Mouse (Mus musculus) midbrain, embryonic 11.5 days (tissue): ENCODE measurements around the gene Rangap1. TPM values are rescaled to one million over a fixed set of nuclear protein-coding genes. Genes with fewer than 3 reads are reported as not detected.
"Not testable (repeated sequence)": the region's sequence is repeated elsewhere in the genome, so short reads cannot be mapped to it uniquely, and the experiment has no call there.

Experiments used
- ATAC-seq: fragments of 200-750 bp; cut with Nextera tagmentation; 2 replicates; pipeline ENCODE4 v1.8.0; 2017; ENCODE audit warnings: moderate TSS enrichment, moderate library complexity; ENCODE audit not compliant: low FRiP score
- DNase-seq: peaks from one replicate; pipeline ENCODE4 v3.0.0; 2015; ENCODE audit warnings: low spot score; ENCODE audit errors: missing footprints
- H3K27ac ChIP-seq: fragments of 300-500 bp; sonication (generic); 2 replicates; pipeline ENCODE4 v1.5.1; 2014; ENCODE audit warnings: low read depth, low read length
- H3K27me3 ChIP-seq: fragments of 300-500 bp; sonication (generic); 2 replicates; pipeline ENCODE4 v1.6.1; 2014; ENCODE audit warnings: mild to moderate bottlenecking, low read length, moderate library complexity, mixed read lengths; ENCODE audit not compliant: control insufficient read depth, insufficient read depth
- H3K36me3 ChIP-seq: fragments of 300-500 bp; sonication (generic); 2 replicates; pipeline ENCODE4 v1.6.1; 2014; ENCODE audit warnings: mild to moderate bottlenecking, low read length, moderate library complexity, mixed read lengths; ENCODE audit not compliant: control insufficient read depth, insufficient read depth
- H3K4me1 ChIP-seq: fragments of 300-500 bp; sonication (generic); 2 replicates; pipeline ENCODE4 v1.6.1; 2014; ENCODE audit warnings: low read length; ENCODE audit not compliant: control insufficient read depth, insufficient read depth
- H3K4me2 ChIP-seq: fragments of 300-500 bp; sonication (generic); 2 replicates; pipeline ENCODE4 v1.6.1; 2014; ENCODE audit warnings: mild to moderate bottlenecking, moderate library complexity
- H3K4me3 ChIP-seq: fragments of 300-500 bp; sonication (generic); 2 replicates; pipeline ENCODE4 v1.5.1; 2014; ENCODE audit warnings: low read depth, low read length
- H3K9ac ChIP-seq: fragments of 300-500 bp; sonication (generic); 2 replicates; pipeline ENCODE4 v1.6.1; 2014; ENCODE audit warnings: low read length
- H3K9me3 ChIP-seq: fragments of 300-500 bp; sonication (generic); 2 replicates; pipeline ENCODE4 v1.6.1; 2016; ENCODE audit warnings: low read length; ENCODE audit not compliant: control insufficient read depth
- WGBS: fragments of 180-500 bp; shearing (Covaris S2); extraction: QIAGEN DNeasy Blood & Tissue Kit; methylation state at CpG from one replicate; pipeline ENCODE4 v1.1.7; 2014; 5-methylcytosine and 5-hydroxymethylcytosine counted together
- polyA plus RNA-seq: library from polyadenylated mRNA; unstranded; fragments of >200 nt; fragmentation: Nextera tagmentation; extraction: Ambion mirVana; gene quantifications from 2 replicates; pipeline ENCODE4 v1.2.1, GENCODE M21; 2014

Gene Rangap1
- polyA plus RNA-seq, 1 experiment from 2014 or later: 152 TPM

GRCm38 (mm10) chr15:81708991-81709390, 36.3 kb downstream of the Rangap1 start:
- H3K27ac ChIP-seq: no peak overlapping the region
- DNase-seq (no peak), ATAC-seq (no peak)
- H3K27me3 ChIP-seq: no peaks in the 10 kb centered on the region
- no peaks in the 10 kb centered on the region for H3K4me1 ChIP-seq
- no peak overlapping the region for H3K9ac ChIP-seq
- H3K36me3 ChIP-seq: peaks cover 63% of the 10 kb centered on the region
- H3K4me2 ChIP-seq: no peak overlapping the region
- 87% methylated on average over 11 of the region's 11 CpGs for WGBS
- no peaks in the 10 kb centered on the region for H3K9me3 ChIP-seq
- H3K4me3 ChIP-seq: no peak overlapping the region

DNA sequence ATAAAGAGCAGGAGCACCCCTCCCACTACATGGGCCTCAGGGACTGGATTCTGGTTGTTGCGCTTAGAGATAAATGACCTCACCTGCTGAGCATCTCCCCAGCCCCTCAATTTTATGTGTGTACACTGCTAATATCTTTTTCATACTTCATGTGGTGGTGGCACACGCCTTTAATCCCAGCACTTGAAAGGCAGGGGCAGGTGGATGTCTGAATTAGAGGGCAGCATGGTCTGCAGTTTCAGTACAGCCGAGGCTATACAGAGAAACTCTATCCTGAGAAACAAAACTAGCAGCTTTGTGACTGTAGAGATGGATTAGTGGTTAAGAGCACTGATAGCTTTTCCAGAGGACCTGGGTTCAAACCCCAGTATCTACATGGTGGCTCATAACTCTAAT, 42.2 kb downstream of the Rangap1 start:
- no peaks in the 10 kb centered on the region for H3K27me3 ChIP-seq
- H3K4me3 ChIP-seq: no peak overlapping the region
- H3K9me3 ChIP-seq: no peaks in the 10 kb centered on the region
- H3K4me2 ChIP-seq: no peak overlapping the region
- 93% methylated on average over 3 of the region's 3 CpGs for WGBS
- H3K27ac ChIP-seq: no peak overlapping the region
- DNase-seq (no peak), ATAC-seq (no peak)
- peaks cover 23% of the 10 kb centered on the region for H3K36me3 ChIP-seq
- no peaks in the 10 kb centered on the region for H3K4me1 ChIP-seq
- H3K9ac ChIP-seq: no peak overlapping the region

- Histone ChIP-seq H3K27ac (no peak overlapping the region), H3K4me1 (no peaks in the 10 kb centered on the region), H3K36me3 (peaks cover 23% of the 10 kb centered on the region), H3K4me3 (no peak overlapping the region), H3K4me2 (no peak overlapping the region), H3K27me3 (no peaks in the 10 kb centered on the region), H3K9ac (no peak overlapping the region), H3K9me3 (no peaks in the 10 kb centered on the region)
- ATAC-seq: no peak
- no peak for DNase-seq
- 92% methylated on average over 13 of the region's 13 CpGs for WGBS
Observed at GRCm38 (mm10) chr15:81702306-81703093, 42.8 kb downstream of the Rangap1 start.

GRCm38 (mm10) chr15:81701350-81701749, 44.0 kb downstream of the Rangap1 start:
- not testable (repeated sequence) for H3K9me3 ChIP-seq, H3K4me2 ChIP-seq, H3K27me3 ChIP-seq, H3K9ac ChIP-seq, H3K4me1 ChIP-seq, H3K4me3 ChIP-seq, H3K27ac ChIP-seq, ATAC-seq, DNase-seq
- H3K36me3 ChIP-seq: peaks cover 18% of the 10 kb centered on the region
- 75% methylated on average over 4 of the region's 4 CpGs for WGBS

DNA sequence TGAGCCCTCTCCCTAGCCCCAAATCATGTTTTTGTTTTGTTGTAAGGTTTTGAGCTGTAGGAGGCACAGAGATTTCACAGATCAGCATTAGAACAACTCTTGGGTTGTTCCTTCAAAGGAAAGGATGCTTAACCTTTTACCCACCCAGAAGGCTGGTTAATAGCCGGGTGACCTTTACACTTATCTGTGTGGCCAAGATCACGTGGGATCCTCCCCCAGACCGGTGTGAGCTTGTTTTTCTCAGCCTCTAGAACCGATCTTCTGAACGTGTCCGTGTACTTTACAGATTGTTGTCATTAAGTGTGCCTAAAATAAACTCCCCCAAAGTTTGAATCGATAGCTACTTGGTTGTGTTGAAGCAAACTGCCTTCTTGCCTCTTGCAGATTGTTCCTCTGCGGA, 44.7 kb downstream of the Rangap1 start:
- Histone ChIP-seq H3K4me3 (no peak overlapping the region), H3K9ac (no peak overlapping the region)
- 87% methylated on average over 8 of the region's 8 CpGs for WGBS

GRCm38 (mm10) chr15:81700161-81700560, 45.2 kb downstream of the Rangap1 start:
- H3K36me3 ChIP-seq: peaks cover 10% of the 10 kb centered on the region
- DNase-seq (no peak), ATAC-seq (no peak)
- no peaks in the 10 kb centered on the region for H3K4me1 ChIP-seq
- no peak overlapping the region for H3K4me3 ChIP-seq
- no peaks in the 10 kb centered on the region for H3K9me3 ChIP-seq
- no peaks in the 10 kb centered on the region; the same call in none of the 2 replicates for H3K27me3 ChIP-seq
- H3K9ac ChIP-seq: no peak overlapping the region
- no peak overlapping the region for H3K4me2 ChIP-seq
- no peak overlapping the region for H3K27ac ChIP-seq
- 70% methylated on average over 2 of the region's 2 CpGs for WGBS

More for the DNA sequence above, 44.7 kb downstream of the Rangap1 start:
- H3K4me1 ChIP-seq: no peaks in the 10 kb centered on the region
- peaks cover 15% of the 10 kb centered on the region for H3K36me3 ChIP-seq
- no peak overlapping the region for H3K27ac ChIP-seq
- no peaks in the 10 kb centered on the region for H3K9me3 ChIP-seq
- H3K27me3 ChIP-seq: no peaks in the 10 kb centered on the region; the same call in none of the 2 replicates
- no peak overlapping the region for H3K4me2 ChIP-seq
- DNase-seq (no peak), ATAC-seq (no peak)

GRCm38 (mm10) chr15:81698532-81698931, 46.8 kb downstream of the Rangap1 start:
- Histone ChIP-seq H3K27ac (no peak overlapping the region), H3K9me3 (no peaks in the 10 kb centered on the region), H3K4me1 (peaks cover 8% of the 10 kb centered on the region), H3K27me3 (peaks cover 16% of the 10 kb centered on the region), H3K9ac (no peak overlapping the region), H3K36me3 (no peaks in the 10 kb centered on the region), H3K4me2 (no peak overlapping the region), H3K4me3 (no peak overlapping the region)
- no peak for ATAC-seq
- 78% methylated on average over 2 of the region's 2 CpGs for WGBS
- DNase-seq: no peak

- 59% methylated on average over 3 of the region's 3 CpGs for WGBS
- DNase-seq: no peak
Observed at GRCm38 (mm10) chr15:81697847-81698246, 47.5 kb downstream of the Rangap1 start.

DNA sequence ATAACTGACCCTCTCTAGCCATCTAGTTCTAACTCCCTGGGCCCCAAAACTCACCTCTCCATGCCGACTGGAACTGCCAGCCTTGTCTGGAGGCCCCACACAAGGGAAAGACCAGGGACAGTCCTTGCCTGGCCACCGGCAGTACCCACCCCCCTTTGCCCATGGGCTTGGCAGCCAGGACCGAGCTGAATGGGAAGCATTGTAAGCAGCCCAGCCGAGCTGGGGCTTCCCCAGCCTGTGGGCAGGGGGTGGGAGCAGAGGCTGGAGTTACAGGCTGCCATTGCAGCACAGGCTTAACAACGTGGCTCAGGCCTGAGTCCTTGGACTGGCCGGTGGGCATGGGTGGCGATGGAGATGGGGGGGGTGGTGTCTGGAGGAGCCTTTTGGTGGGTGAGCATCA, 48.2 kb downstream of the Rangap1 start, which contains the start of gene Chadl:
Gene Chadl, minus strand, starts transcription at position 113 of the 400 bp plus-strand sequence.
- no peak within 1 kb of the TSS for H3K4me2 ChIP-seq
- WGBS: 72% methylated on average over 7 of the region's 7 CpGs
- no peaks in the 10 kb centered on the region for H3K36me3 ChIP-seq
- H3K27me3 ChIP-seq: peaks cover 29% of the 10 kb centered on the region
- DNase-seq: no peak
- peaks cover 11% of the 10 kb centered on the region for H3K4me1 ChIP-seq
- no peak within 1 kb of the TSS for H3K9ac ChIP-seq
- H3K27ac ChIP-seq: no peak within 1 kb of the TSS
- no peak within 1 kb of the TSS for H3K4me3 ChIP-seq
- ATAC-seq: no peak
- no peaks in the 10 kb centered on the region for H3K9me3 ChIP-seq

More at GRCm38 (mm10) chr15:81697847-81698246, 47.5 kb downstream of the Rangap1 start:
- H3K27ac ChIP-seq: no peak overlapping the region
- no peak overlapping the region for H3K4me3 ChIP-seq
- H3K4me1 ChIP-seq: peaks cover 11% of the 10 kb centered on the region
- no peaks in the 10 kb centered on the region for H3K9me3 ChIP-seq
- no peak overlapping the region for H3K9ac ChIP-seq
- no peak for ATAC-seq
- peaks cover 22% of the 10 kb centered on the region for H3K27me3 ChIP-seq
- no peak overlapping the region for H3K4me2 ChIP-seq
- H3K36me3 ChIP-seq: no peaks in the 10 kb centered on the region
